Mouse (Mus musculus) cortical plate, adult 2 months (tissue): ENCODE data around the gene Olfr641.

Source experiments
- CTCF ChIP-seq: fragments of 200-500 bp; IDR thresholded peaks from 2 replicates; pipeline ENCODE4 v1.5.1; 2011; ENCODE audit warnings: mild to moderate bottlenecking, control low read depth, low read length; ENCODE audit not compliant: insufficient read depth; ENCODE audit errors: extremely low read depth
- POLR2A ChIP-seq: fragments of 200-500 bp; IDR thresholded peaks from 2 replicates; pipeline ENCODE4 v1.6.1; 2011; ENCODE audit warnings: mild to moderate bottlenecking, low read length, control low read depth; ENCODE audit not compliant: insufficient read depth; ENCODE audit errors: extremely low read depth

DNA sequence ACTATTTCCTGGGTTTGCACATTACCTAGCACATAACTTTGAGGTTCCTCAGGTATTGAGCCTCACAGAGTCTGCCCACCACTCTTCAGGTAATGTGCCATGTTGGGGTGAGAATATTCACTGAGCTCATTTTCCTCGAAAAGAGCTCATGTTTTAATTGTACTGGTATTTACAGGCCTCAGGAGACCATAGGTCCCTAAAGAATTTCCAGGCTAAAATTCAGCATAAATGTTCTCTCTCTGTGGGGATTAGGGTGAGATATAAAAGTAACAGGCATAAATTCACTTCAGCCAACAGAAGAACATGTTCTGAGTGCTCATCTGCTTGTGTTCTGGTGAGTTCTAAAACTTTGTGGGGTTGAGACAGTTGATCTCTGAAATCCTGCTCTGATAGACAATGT, at the start of gene Olfr641:
- TF ChIP-seq CTCF (no peak), POLR2A (no peak)
